Mouse (Mus musculus) central nervous system, embryonic 11.5 days (tissue): ENCODE measurements around the gene Tcf12. TPM values are rescaled to one million over a fixed set of nuclear protein-coding genes. Genes with fewer than 3 reads are reported as not detected.

Experiments used
- polyA plus RNA-seq: library from polyadenylated mRNA; depleted of rRNA; stranded (reverse); fragments of >200 nt; gene quantifications from 2 replicates; pipeline ENCODE4 v1.2.3, GENCODE M21; 2012; rRNA removed

Gene Tcf12
- 111 and 226 TPM in 2 replicates for polyA plus RNA-seq

GRCm38 (mm10) chr9:72111622-72112550 is at the start of gene Tcf12:
TSS of gene Tcf12 (minus strand) at chr9:72111871.

Other genes with a start within 250 kb of the Tcf12 start
- 79.9 and 88.4 TPM in 2 replicates for gene Zfp280d, start 163.0 kb upstream of the Tcf12 start, polyA plus RNA-seq